In the genomic region with DNA sequence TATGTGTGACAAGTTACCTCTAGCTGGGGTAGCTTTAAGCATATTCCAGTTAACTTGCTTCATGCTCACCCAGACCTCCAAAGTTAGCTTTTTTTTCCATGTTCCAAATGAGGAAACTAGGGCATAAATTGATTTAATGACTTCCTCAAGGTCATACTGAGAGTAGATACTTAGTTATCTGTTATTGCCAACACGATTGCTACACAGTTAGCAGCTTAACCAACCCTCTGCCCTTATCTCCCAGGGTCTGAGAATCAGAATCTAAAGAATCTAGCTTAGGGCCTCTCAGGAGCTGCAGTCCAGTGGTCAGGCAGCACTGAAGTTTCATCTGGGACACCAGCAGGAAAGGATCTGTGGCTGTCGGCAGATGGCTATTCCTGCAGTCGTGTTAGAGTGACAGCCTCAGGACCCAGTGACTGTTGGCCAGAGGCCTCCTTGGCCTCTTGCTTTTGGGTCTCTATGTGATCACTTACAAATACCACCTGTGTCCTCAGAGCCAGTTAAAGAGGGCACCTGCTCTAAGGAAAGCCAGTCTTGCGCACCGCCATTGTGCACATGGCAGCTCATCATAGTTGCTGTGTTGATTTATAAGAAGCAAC, we compare ENCODE assay signal across 10 mouse cellular contexts.
DNase-seq lines count a peak whose midpoint lies in the region; ATAC-seq and TF ChIP-seq lines count a peak whose summit lies in the region.
"Had no signal": no experiment of that assay in that cellular context is flagged by ENCODE, and none has a peak within 500 bp of the region (broad histone marks: within the 10 kb centered on the region; RNA-seq: fewer than 3 reads in every experiment).

No protein-coding gene starts in this region.

- no peak for TF ChIP-seq POLR2A in lung, adult 2 months (IDR thresholded peaks at IDR 0.05; ENCODE audit: borderline replicate concordance, extremely low read depth, low read depth, low read length)

- peaks cover 28% of the 10 kb centered on the region for H3K4me1 ChIP-seq in heart, embryonic 10.5 days
- peaks cover 27% of the 10 kb centered on the region for H3K4me1 ChIP-seq in lung, embryonic 16.5 days (replicated peaks; ENCODE audit: control insufficient read depth, insufficient read depth, low read length)
- H3K4me1 ChIP-seq in lung, adult 2 months (ENCODE audit: control insufficient read depth, insufficient read depth, low read length): no peaks in the 10 kb centered on the region; the same call in 1 of the 2 replicates
- H3K4me1 ChIP-seq in midbrain, postnatal 0 days (ENCODE audit: insufficient read depth, low read length): no peaks in the 10 kb centered on the region

- peak overlapping the region; percentile 50 for H3K27ac ChIP-seq in heart, embryonic 10.5 days
- H3K27ac ChIP-seq in lung, embryonic 16.5 days (ENCODE audit: low read length): peak overlapping the region; percentile 34
- no peak overlapping the region for H3K27ac ChIP-seq in midbrain, postnatal 0 days (ENCODE audit: low read depth, low read length)
- H3K27ac ChIP-seq: limb, embryonic 10.5 days had no signal

- intact Hi-C loops in heart, postnatal 10 days (cut with DNase I): loop anchor here (5.0 kb wide), 1 partner anchor 107 kb away; no protein-coding TSS in a partner anchor

- H3K27me3 ChIP-seq in heart, embryonic 10.5 days (ENCODE audit: insufficient read depth, poor library complexity, severe bottlenecking): no peaks in the 10 kb centered on the region
- H3K27me3 ChIP-seq in lung, embryonic 16.5 days (ENCODE audit: control insufficient read depth, insufficient read depth, low read depth, low read length): no peaks in the 10 kb centered on the region
- H3K27me3 ChIP-seq in midbrain, postnatal 0 days (ENCODE audit: insufficient read depth, low read length): no peaks in the 10 kb centered on the region; the same call in 1 of the 2 replicates

- DNase-seq in heart, embryonic 10.5 days (ENCODE audit: low spot score): no peak
- DNase-seq in heart, postnatal 10 days: no peak
- no peak for DNase-seq in lung, adult 2 months
- DNase-seq in cerebellum, adult 8-10 months: peak; percentile 24
- peak; percentile 12 for DNase-seq in midbrain, postnatal 0 days (ENCODE audit: low spot score)
- DNase-seq in MN1 (ENCODE audit: low spot score): no peak
- no peak for DNase-seq in urinary bladder, postnatal 14 days (ENCODE audit: low spot score)
- DNase-seq: adrenal gland, adult 8-10 months had no signal

- no peaks in the 10 kb centered on the region for H3K9me3 ChIP-seq in heart, embryonic 10.5 days
- no peaks in the 10 kb centered on the region for H3K9me3 ChIP-seq in lung, embryonic 16.5 days (ENCODE audit: control insufficient read depth, low read length)
- no peaks in the 10 kb centered on the region for H3K9me3 ChIP-seq in midbrain, postnatal 0 days (ENCODE audit: low read length)
- H3K9me3 ChIP-seq: limb, embryonic 10.5 days had no signal

- WGBS in heart, embryonic 10.5 days: 51% methylated on average over 5 of the region's 5 CpGs
- WGBS in lung, embryonic 16.5 days: 41% methylated on average over 5 of the region's 5 CpGs
- WGBS in lung, adult 2 months: 63% methylated on average over 5 of the region's 5 CpGs
- 71% methylated on average over 5 of the region's 5 CpGs for WGBS in midbrain, postnatal 0 days

- H3K9ac ChIP-seq in lung, embryonic 16.5 days (ENCODE audit: low read length): no peak overlapping the region
- no peak overlapping the region for H3K9ac ChIP-seq in midbrain, postnatal 0 days (replicated peaks; ENCODE audit: low read length, poor library complexity, severe bottlenecking)

- no peaks in the 10 kb centered on the region for H3K36me3 ChIP-seq in heart, embryonic 10.5 days
- no peaks in the 10 kb centered on the region for H3K36me3 ChIP-seq in lung, embryonic 16.5 days (ENCODE audit: control insufficient read depth, insufficient read depth, low read length)
- no peaks in the 10 kb centered on the region for H3K36me3 ChIP-seq in midbrain, postnatal 0 days (ENCODE audit: insufficient read depth, low read length)
- H3K36me3 ChIP-seq: limb, embryonic 10.5 days had no signal

- ATAC-seq in lung, embryonic 16.5 days (ENCODE audit: low read depth): peak; percentile 9; the same call in 1 of the 2 replicates
- no peak for ATAC-seq in midbrain, postnatal 0 days (ENCODE audit: low FRiP score)

- no peak overlapping the region for H3K4me3 ChIP-seq in heart, embryonic 10.5 days
- H3K4me3 ChIP-seq in lung, embryonic 16.5 days (ENCODE audit: low read length): no peak overlapping the region
- no peak overlapping the region for H3K4me3 ChIP-seq in lung, adult 2 months (replicated peaks; ENCODE audit: extremely low read depth, low read depth, low read length)
- H3K4me3 ChIP-seq in midbrain, postnatal 0 days (ENCODE audit: low read depth, low read length): no peak overlapping the region
- H3K4me3 ChIP-seq: limb, embryonic 10.5 days had no signal

- no peak for TF ChIP-seq CTCF in lung, adult 2 months (IDR thresholded peaks at IDR 0.05; ENCODE audit: insufficient read depth, low read length)
- no peak for TF ChIP-seq CTCF in midbrain, postnatal 0 days (IDR thresholded peaks at IDR 0.05)

- no peak overlapping the region for H3K4me2 ChIP-seq in lung, embryonic 16.5 days (ENCODE audit: low read depth, low read length)
- no peak overlapping the region for H3K4me2 ChIP-seq in midbrain, postnatal 0 days (ENCODE audit: low read depth, low read length, poor library complexity, severe bottlenecking)

Comparison
In these comparisons a context has a peak if more than half of its experiments do, and no peak if none do; other contexts are left out.
1. DNase-seq: peak in cerebellum, adult 8-10 months (single experiment) and midbrain, postnatal 0 days (single experiment); none in heart, embryonic 10.5 days (single experiment), heart, postnatal 10 days (0 of 2), lung, adult 2 months (single experiment), MN1 (single experiment) and urinary bladder, postnatal 14 days (single experiment).